Mouse (Mus musculus) intestine, embryonic 15.5 days (tissue): ENCODE results near the gene Krt83. TPM values are rescaled to one million over a fixed set of nuclear protein-coding genes. Genes with fewer than 3 reads are reported as not detected.

Source experiments
- ATAC-seq: fragments of 200-750 bp; cut with Nextera tagmentation; 2 replicates; pipeline ENCODE4 v1.8.0; 2017; ENCODE audit warnings: moderate TSS enrichment, moderate library complexity
- H3K27ac ChIP-seq: fragments of 300-500 bp; sonication (generic); 2 replicates; pipeline ENCODE4 v1.5.1; 2015; ENCODE audit warnings: mild to moderate bottlenecking, inconsistent platforms
- H3K27me3 ChIP-seq: fragments of 300-500 bp; sonication (generic); replicated peaks from 2 replicates; pipeline ENCODE4 v1.6.1; 2015; ENCODE audit warnings: inconsistent platforms
- H3K36me3 ChIP-seq: fragments of 300-500 bp; sonication (generic); 2 replicates; pipeline ENCODE4 v1.6.1; 2015; ENCODE audit warnings: inconsistent platforms
- H3K4me1 ChIP-seq: fragments of 300-500 bp; sonication (generic); replicated peaks from 2 replicates; pipeline ENCODE4 v1.6.1; 2015; ENCODE audit warnings: inconsistent platforms
- H3K4me2 ChIP-seq: fragments of 300-500 bp; sonication (generic); replicated peaks from 2 replicates; pipeline ENCODE4 v1.6.1; 2015; ENCODE audit warnings: mild to moderate bottlenecking, inconsistent platforms
- H3K4me3 ChIP-seq: fragments of 300-500 bp; sonication (generic); replicated peaks from 2 replicates; pipeline ENCODE4 v1.5.1; 2015; ENCODE audit warnings: inconsistent platforms
- H3K9ac ChIP-seq: fragments of 300-500 bp; sonication (generic); 2 replicates; pipeline ENCODE4 v1.6.1; 2015; ENCODE audit warnings: inconsistent platforms
- H3K9me3 ChIP-seq: fragments of 300-500 bp; sonication (generic); 2 replicates; pipeline ENCODE4 v1.6.1; 2016; ENCODE audit warnings: inconsistent platforms
- WGBS: fragments of 180-500 bp; shearing (Covaris S2); methylation state at CpG from one replicate; pipeline ENCODE4 v1.1.7; 2015; 5-methylcytosine and 5-hydroxymethylcytosine counted together
- polyA plus RNA-seq: library from polyadenylated mRNA; unstranded; fragments of >200 nt; fragmentation: Nextera tagmentation; extraction: Ambion mirVana; gene quantifications from 2 replicates; pipeline ENCODE4 v1.2.1, GENCODE M21; 2015

Krt83 gene
- polyA plus RNA-seq, 1 experiment from 2014 or later, result 0.19 TPM

- no peak for ATAC-seq
- Histone ChIP-seq H3K4me3 (no peak overlapping the region), H3K4me2 (no peak overlapping the region), H3K9ac (no peak overlapping the region), H3K36me3 (no peaks in the 10 kb centered on the region), H3K9me3 (no peaks in the 10 kb centered on the region), H3K4me1 (peaks cover 3% of the 10 kb centered on the region; the same call in 1 of the 2 replicates), H3K27ac (no peak overlapping the region), H3K27me3 (no peaks in the 10 kb centered on the region)
- 81% methylated on average over 8 of the region's 8 CpGs for WGBS
Observed at GRCm38 (mm10) chr15:101495266-101495665, 4.0 kb upstream of the Krt83 start.

DNA sequence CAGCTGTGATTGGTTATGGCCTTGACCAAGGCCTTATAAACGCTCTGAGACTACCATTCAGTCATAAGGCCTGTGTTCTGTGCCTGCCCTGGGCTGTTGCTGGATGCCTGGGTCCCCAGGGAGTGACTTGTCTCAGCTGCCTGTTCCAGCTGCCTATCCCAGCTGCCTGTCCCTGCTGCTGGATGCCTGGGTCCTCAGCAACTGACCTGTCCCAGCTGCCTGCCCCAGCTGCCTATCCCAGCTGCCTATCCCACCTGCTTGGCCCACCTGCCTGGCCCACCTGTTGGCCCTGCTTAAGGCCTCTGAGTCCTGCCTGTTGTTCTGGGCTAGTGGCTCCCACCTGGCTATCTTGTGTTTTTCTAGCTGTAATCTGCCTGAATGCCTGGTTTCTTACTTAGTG, 2.9 kb upstream of the Krt83 start:
- Histone ChIP-seq H3K36me3 (no peaks in the 10 kb centered on the region), H3K4me3 (no peak overlapping the region), H3K27me3 (no peaks in the 10 kb centered on the region), H3K9ac (no peak overlapping the region), H3K4me2 (no peak overlapping the region), H3K27ac (no peak overlapping the region), H3K9me3 (no peaks in the 10 kb centered on the region), H3K4me1 (peaks cover 3% of the 10 kb centered on the region; the same call in 1 of the 2 replicates)
- no peak for ATAC-seq
- 48% methylated on average over 1 of the region's 1 CpGs for WGBS

- 93% methylated on average over 6 of the region's 6 CpGs for WGBS
- no peaks in the 10 kb centered on the region for H3K27me3 ChIP-seq
- no peak for ATAC-seq
Observed at GRCm38 (mm10) chr15:101493713-101494112, 2.4 kb upstream of the Krt83 start.

GRCm38 (mm10) chr15:101492718-101493117, 1.4 kb upstream of the Krt83 start:
- Histone ChIP-seq H3K4me3 (no peak overlapping the region), H3K9me3 (no peaks in the 10 kb centered on the region), H3K4me2 (no peak overlapping the region), H3K9ac (no peak overlapping the region), H3K4me1 (peaks cover 3% of the 10 kb centered on the region; the same call in 1 of the 2 replicates), H3K27ac (no peak overlapping the region), H3K36me3 (no peaks in the 10 kb centered on the region), H3K27me3 (no peaks in the 10 kb centered on the region)
- 29% methylated on average over 8 of the region's 8 CpGs for WGBS
- ATAC-seq, result no peak; the same call in 1 of the 2 replicates

More at GRCm38 (mm10) chr15:101493713-101494112, 2.4 kb upstream of the Krt83 start:
- H3K27ac ChIP-seq, result no peak overlapping the region
- no peaks in the 10 kb centered on the region for H3K9me3 ChIP-seq
- no peak overlapping the region for H3K4me3 ChIP-seq
- no peak overlapping the region for H3K9ac ChIP-seq
- no peaks in the 10 kb centered on the region for H3K36me3 ChIP-seq
- H3K4me2 ChIP-seq, result no peak overlapping the region
- H3K4me1 ChIP-seq, result peaks cover 3% of the 10 kb centered on the region; the same call in 1 of the 2 replicates

GRCm38 (mm10) chr15:101485911-101486635, 5.2 kb downstream of the Krt83 start:
- ATAC-seq, result no peak
- Histone ChIP-seq H3K27me3 (no peaks in the 10 kb centered on the region), H3K9me3 (no peaks in the 10 kb centered on the region), H3K4me1 (no peaks in the 10 kb centered on the region), H3K27ac (no peak overlapping the region), H3K4me3 (no peak overlapping the region), H3K4me2 (no peak overlapping the region), H3K9ac (no peak overlapping the region), H3K36me3 (no peaks in the 10 kb centered on the region)
- WGBS, result 86% methylated on average over 11 of the region's 11 CpGs

GRCm38 (mm10) chr15:101484939-101485338, 6.4 kb downstream of the Krt83 start:
- WGBS, result 45% methylated on average over 1 of the region's 1 CpGs
- Histone ChIP-seq H3K9ac (no peak overlapping the region), H3K9me3 (no peaks in the 10 kb centered on the region), H3K27ac (no peak overlapping the region), H3K4me2 (no peak overlapping the region), H3K4me1 (no peaks in the 10 kb centered on the region), H3K36me3 (no peaks in the 10 kb centered on the region), H3K4me3 (no peak overlapping the region), H3K27me3 (no peaks in the 10 kb centered on the region)
- ATAC-seq, result no peak

DNA sequence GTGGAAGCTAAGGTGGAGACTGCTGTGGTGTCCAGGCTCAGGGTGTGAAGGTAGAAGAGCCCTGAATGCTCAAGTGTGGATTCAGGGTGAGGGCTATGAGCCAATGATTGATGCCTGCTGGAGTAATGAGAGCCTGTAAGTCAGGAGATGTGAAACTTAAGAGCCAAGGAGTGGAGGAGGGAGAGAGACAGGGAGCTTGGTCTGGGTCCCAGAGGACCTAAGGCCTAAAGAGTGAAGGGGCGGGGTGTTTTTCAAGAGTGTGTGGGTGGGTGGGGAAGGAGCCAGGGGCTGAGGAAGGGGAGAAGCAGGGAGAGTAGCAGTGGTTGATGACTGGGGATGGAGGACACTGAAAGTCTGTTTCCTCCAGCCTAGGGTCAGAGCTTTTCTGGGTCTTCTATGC, 7.7 kb downstream of the Krt83 start:
- Histone ChIP-seq H3K4me2 (no peak overlapping the region), H3K9me3 (no peaks in the 10 kb centered on the region), H3K27me3 (peaks cover 6% of the 10 kb centered on the region), H3K9ac (no peak overlapping the region), H3K4me3 (no peak overlapping the region), H3K36me3 (no peaks in the 10 kb centered on the region), H3K27ac (no peak overlapping the region), H3K4me1 (peaks cover 5% of the 10 kb centered on the region; the same call in 1 of the 2 replicates)
- ATAC-seq, result no peak
- 63% methylated on average over 1 of the region's 1 CpGs for WGBS

- no peak for ATAC-seq
- H3K36me3 ChIP-seq, result no peaks in the 10 kb centered on the region
- H3K4me1 ChIP-seq, result peaks cover 5% of the 10 kb centered on the region; the same call in 1 of the 2 replicates
- H3K9ac ChIP-seq, result no peak overlapping the region
- no peak overlapping the region for H3K27ac ChIP-seq
- no peaks in the 10 kb centered on the region for H3K9me3 ChIP-seq
- H3K4me3 ChIP-seq, result no peak overlapping the region
- 43% methylated on average over 4 of the region's 4 CpGs for WGBS
- H3K27me3 ChIP-seq, result peaks cover 6% of the 10 kb centered on the region
- H3K4me2 ChIP-seq, result no peak overlapping the region
Observed at GRCm38 (mm10) chr15:101482056-101482455, 9.3 kb downstream of the Krt83 start.

- H3K4me1 ChIP-seq, result peaks cover 5% of the 10 kb centered on the region; the same call in 1 of the 2 replicates
- no peaks in the 10 kb centered on the region for H3K9me3 ChIP-seq
- WGBS, result 36% methylated on average over 11 of the region's 11 CpGs
- peak overlapping the region; percentile 36; the same call in 1 of the 2 replicates for H3K9ac ChIP-seq
- H3K27me3 ChIP-seq, result peaks cover 6% of the 10 kb centered on the region
- no peaks in the 10 kb centered on the region for H3K36me3 ChIP-seq
- H3K4me3 ChIP-seq, result peak overlapping the region; percentile 27
- ATAC-seq, result no peak
- peak overlapping the region; percentile 77 for H3K4me2 ChIP-seq
- no peak overlapping the region for H3K27ac ChIP-seq
Observed at GRCm38 (mm10) chr15:101479666-101480060, 11.6 kb downstream of the Krt83 start.

DNA sequence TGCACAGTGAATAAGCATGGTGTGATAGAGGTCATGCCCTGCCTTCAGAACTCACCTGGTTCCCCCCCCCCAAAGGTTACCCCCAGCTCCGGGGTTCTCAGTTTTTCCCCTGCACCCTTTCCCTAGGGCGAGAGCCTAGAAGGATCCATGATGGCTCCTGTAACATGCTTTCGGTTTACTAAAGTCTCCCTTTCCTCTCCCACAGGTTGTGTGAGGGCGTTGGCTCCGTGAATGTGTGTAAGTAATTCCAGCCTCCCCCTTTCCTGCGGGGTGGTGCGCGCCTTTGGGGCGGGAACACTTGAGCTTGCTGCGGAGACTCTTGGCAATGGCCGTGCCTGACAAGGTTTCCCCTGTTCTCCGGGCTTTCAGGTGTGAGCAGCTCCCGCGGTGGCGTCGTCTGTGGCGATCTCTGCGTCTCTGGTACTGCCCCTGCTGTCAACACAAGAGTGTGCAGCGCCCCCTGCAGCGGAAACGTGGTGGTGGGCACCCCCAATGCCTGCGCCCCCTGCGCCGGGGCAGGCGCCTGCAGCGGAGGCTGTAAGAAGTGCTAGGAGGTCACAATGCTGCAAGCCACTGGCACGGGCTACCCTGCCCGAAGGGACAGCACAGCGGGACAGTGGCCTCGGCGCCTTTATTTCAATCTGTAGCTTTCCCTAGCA, 12.2 kb downstream of the Krt83 start:
- Histone ChIP-seq H3K4me1 (peaks cover 5% of the 10 kb centered on the region; the same call in 1 of the 2 replicates), H3K4me2 (peak overlapping the region; percentile 77), H3K4me3 (peak overlapping the region; percentile 27), H3K36me3 (no peaks in the 10 kb centered on the region), H3K9me3 (no peaks in the 10 kb centered on the region), H3K9ac (peak overlapping the region; percentile 36), H3K27me3 (peaks cover 6% of the 10 kb centered on the region), H3K27ac (no peak overlapping the region)
- peak; percentile 53 for ATAC-seq
- WGBS, result 8% methylated on average over 31 of the region's 31 CpGs

DNA sequence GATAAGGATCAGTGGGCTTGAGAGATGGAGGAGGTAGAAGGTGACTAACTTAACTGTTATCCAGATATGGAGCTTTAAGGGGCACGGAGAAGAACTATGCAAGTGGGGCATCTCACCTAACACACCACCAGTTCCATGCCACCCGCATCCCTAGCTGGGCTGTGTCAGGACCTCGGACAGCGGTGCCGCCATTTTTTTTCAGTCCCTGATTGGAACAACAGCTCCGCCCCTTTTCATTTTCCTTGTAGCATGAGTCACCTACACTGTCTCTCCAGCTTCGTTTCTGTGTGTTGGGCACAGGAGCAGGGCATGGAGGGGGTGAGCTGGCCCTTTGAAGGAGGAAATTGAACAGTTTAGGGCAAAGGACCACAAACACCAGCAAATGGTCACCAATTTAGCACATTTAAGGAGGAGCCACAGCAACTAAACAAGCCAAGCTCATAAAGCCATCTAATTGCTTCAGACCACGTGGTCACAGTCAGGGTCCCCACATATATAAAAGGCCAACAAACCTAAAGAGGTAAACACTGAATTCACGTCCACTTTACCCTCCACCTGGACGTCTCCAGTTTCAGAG, 18.3 kb downstream of the Krt83 start, which contains the start of gene Krt86:
Gene Krt86 (plus strand): TSS at position 527 of the 577 bp plus-strand sequence.
- H3K4me3 ChIP-seq, result no peak within 1 kb of the TSS
- H3K36me3 ChIP-seq, result no peaks in the 10 kb centered on the region
- peak; percentile 41; the same call in 1 of the 2 replicates for ATAC-seq
- H3K9me3 ChIP-seq, result no peaks in the 10 kb centered on the region
- H3K9ac ChIP-seq, result no peak within 1 kb of the TSS
- H3K27me3 ChIP-seq, result no peaks in the 10 kb centered on the region; the same call in 1 of the 2 replicates
- H3K27ac ChIP-seq, result no peak within 1 kb of the TSS
- 27% methylated on average over 10 of the region's 10 CpGs for WGBS
- no peak within 1 kb of the TSS for H3K4me2 ChIP-seq
- no peaks in the 10 kb centered on the region for H3K4me1 ChIP-seq

GRCm38 (mm10) chr15:101469093-101469492, 22.2 kb downstream of the Krt83 start:
- Histone ChIP-seq H3K9ac (no peak overlapping the region), H3K27ac (no peak overlapping the region), H3K27me3 (no peaks in the 10 kb centered on the region), H3K4me2 (no peak overlapping the region), H3K4me3 (no peak overlapping the region), H3K36me3 (no peaks in the 10 kb centered on the region), H3K4me1 (no peaks in the 10 kb centered on the region), H3K9me3 (no peaks in the 10 kb centered on the region)
- 84% methylated on average over 4 of the region's 4 CpGs for WGBS
- no peak for ATAC-seq
